Mouse (Mus musculus) heart, adult 9 months (tissue): ENCODE measurements at regions not wholly inside any gene's neighbourhood (a gene's known extent, or its start where the extent isn't known, plus 50 kb on each side); places are given as distances from the start of the nearest gene placed in this dataset.

Source experiments
- DNase-seq, 2 experiments: peaks; one replicate each; pipeline ENCODE4 v3.0.0; 2022; ENCODE audit warnings: low spot score in 2 of 2

- DNase-seq: no peak
These were observed 73.3 kb upstream of the Col5a1 start for GRCm38 (mm10) chr2:27812946-27813345.

- DNase-seq: peak in 1 of 2 experiments; percentile 54
These were observed 72.9 kb upstream of the Col5a1 start for GRCm38 (mm10) chr2:27813370-27813769.

DNA sequence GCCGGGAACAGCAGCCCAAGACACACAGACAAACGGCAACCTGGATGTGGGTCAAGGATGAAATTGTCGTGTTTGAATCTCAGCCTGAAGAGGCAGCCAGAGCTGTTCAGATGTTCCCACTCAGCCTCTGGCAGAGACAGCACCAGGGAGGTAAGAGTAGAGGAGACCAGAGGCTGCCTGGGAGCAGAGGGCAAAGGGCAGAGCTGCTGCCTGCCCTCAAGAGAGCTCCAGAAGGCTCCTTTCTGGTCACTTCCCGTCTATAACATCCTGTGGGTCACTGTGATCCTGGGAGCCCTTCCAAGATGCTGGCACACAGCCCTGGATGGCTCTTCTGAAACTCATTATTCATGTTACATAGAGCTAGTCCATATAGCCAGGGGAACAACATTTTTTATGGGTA is 67.6 kb upstream of the Col5a1 start:
- no peak for DNase-seq

DNA sequence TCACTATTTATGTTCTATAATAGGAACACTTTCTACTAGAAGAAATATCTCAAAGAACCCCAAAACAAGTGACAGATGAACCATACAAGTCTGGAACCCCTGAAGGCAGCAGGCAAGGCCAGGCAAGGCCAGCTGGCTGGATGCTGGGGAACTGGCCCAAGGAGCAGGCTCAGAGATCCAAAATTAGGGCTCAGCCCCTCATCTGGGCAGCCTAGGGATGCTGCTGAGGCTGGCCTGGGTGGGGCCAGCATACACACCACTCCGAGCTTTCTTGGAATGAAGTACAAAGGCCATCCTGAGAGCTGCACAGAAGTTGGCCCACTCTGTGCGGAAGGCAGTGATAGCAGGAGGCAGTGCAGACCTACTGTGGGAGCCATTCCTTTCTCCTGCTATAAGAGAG is 59.4 kb upstream of the Col5a1 start:
- peak in 1 of 2 experiments; percentile 31 for DNase-seq

DNA sequence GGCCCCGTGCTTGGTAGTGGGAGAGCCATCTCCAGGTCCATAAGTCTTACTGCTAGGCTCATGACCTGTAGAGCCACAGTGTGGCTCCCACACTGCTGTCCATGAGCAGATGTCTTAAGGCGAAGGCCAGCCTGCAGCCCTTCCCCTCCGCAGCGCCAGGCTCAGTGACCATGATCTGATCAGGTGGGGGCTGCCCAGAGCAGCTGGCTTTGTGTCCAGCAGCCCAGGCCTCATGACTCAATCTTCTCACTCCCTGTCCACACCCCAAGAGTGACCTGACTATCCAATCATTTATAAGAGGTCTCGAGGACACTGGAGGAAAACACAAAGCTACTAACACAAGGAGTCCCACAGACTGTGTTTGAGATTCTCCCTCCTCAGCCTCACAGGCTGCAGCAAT is 58.6 kb upstream of the Col5a1 start:
- peak in 1 of 2 experiments; percentile 26 for DNase-seq

GRCm38 (mm10) chr2:27828237-27828636 is 58.0 kb upstream of the Col5a1 start:
- DNase-seq: peak in 1 of 2 experiments; percentile 16

DNA sequence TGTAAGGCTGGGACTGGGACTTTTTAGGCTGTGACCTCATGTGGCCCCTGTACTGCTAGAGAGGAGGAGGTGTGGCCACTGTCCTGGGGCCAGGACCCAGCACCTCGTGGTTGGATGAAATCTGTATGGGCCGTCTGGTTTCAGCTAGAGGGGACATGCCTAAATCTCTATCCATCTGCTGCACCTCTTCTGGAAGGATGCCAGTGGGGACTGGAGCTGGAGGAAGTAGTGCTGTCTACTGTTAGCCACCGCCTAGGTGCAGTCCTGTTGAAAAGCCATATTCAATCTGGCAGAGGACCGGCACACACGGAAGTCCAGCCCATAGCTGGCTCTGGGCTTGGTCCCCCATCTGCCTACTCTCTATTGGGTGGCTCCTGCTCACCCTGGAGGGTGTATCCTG is 56.7 kb upstream of the Col5a1 start:
- DNase-seq: no peak

DNA sequence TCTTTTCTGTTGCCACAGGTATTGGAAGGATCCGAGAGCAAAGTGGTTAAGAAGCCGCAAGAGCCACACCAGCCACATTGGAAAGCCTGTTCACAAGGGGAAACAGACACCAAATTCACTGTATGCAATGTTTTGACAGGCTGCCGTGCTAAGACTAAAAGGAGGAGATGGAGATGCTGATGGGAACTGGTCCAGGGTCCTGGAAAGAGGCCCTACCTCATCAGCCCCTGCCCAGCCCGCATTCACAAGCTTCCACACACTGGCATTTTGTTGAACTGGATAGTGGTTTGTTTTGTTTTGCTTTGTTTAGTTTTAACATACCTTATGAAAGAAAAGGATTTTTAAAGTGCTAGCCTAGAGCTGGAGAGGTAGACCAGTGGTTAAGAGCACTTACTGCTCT is 51.3 kb upstream of the Col5a1 start:
- no peak for DNase-seq

DNA sequence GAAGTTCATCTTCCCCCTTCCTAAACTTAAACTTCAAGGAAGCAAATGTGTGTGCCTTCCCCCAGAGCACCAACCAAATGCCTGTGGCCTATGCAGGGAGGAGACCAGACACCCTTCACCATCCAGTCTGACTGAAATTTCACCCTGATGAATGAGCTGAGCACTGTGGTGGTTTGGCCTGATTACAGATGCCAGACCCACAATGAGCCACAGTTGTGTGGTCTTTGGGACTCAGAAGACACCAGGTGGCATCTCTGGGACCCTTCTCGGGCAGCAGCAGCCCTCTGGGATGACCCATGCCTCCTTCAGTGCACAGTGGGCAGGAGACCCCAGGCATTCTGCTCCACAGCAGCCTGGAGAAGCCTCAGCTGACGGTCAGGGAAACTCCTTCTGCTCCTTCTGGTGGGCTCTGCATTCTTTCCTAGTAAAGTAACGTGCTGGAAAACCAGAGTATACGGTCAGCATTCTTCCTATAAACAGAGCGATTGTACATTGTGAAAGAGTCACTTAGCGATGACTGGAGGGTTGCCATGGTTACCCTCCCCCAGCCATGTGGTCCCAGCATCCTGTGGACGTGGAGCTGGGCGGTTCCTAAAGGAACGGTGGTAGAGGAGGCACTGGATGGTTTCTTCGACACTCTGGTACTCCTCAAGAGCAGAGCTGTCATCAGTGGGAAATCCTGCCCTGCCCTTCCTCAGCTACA is 50.3 kb upstream of the Col5a1 start:
- DNase-seq: no peak
